Mouse (Mus musculus) E14TG2a.4 (cell line): ENCODE measurements around the gene Gm20747.
"Not testable (repeated sequence)": the region's sequence is repeated elsewhere in the genome, so short reads cannot be mapped to it uniquely, and the experiment has no call there.

ENCODE experiments used
- CTCF ChIP-seq: conservative IDR thresholded peaks from 2 replicates; pipeline ENCODE4 v1.5.1; 2014; ENCODE audit warnings: low read length
- NANOG ChIP-seq: IDR thresholded peaks from 2 replicates; pipeline ENCODE4 v1.6.1; 2014; ENCODE audit warnings: borderline replicate concordance, low read length, mixed read lengths
- POU5F1 ChIP-seq: IDR thresholded peaks from 2 replicates; pipeline ENCODE4 v1.6.1; 2014; ENCODE audit warnings: low read length, borderline replicate concordance

DNA sequence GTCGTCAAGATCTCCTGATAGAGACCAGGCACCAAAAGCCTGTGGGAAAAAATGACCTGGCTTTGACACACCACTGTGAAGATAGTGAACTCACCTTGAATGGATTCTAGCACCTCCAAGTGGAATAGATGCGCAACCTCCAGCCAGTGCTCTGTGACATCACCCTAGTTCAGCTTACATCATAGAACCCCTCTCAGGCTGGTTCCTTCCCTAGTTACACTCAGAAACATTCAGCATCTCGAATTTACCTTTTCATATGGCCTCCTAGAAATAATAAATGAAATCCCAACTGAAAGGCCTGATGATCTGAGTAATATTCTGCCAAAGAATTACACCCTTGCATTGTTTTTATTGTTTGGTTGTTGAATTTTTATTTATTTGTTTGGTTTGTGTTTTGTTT lies at the start of gene Gm20747:
- not testable (repeated sequence) for TF ChIP-seq CTCF, POU5F1, NANOG
